Mouse (Mus musculus) cortical plate, adult 2 months (tissue): ENCODE results near the gene Rbm24. TPM values are rescaled to one million over a fixed set of nuclear protein-coding genes. Genes with fewer than 3 reads are reported as not detected.

Experiments
- H3K27ac ChIP-seq: fragments of 200-500 bp; 2 replicates; pipeline ENCODE4 v1.5.1; 2012; ENCODE audit warnings: low read length, control low read depth, inconsistent platforms; ENCODE audit not compliant: insufficient read depth
- H3K4me1 ChIP-seq: fragments of 200-500 bp; 2 replicates; pipeline ENCODE4 v1.6.1; 2011; ENCODE audit warnings: low read length; ENCODE audit not compliant: control insufficient read depth, insufficient read depth
- H3K4me3 ChIP-seq: fragments of 200-500 bp; 2 replicates; pipeline ENCODE4 v1.5.1; 2011; ENCODE audit warnings: mild to moderate bottlenecking, low read length, control low read depth; ENCODE audit not compliant: insufficient read depth
- CTCF ChIP-seq: fragments of 200-500 bp; IDR thresholded peaks from 2 replicates; pipeline ENCODE4 v1.5.1; 2011; ENCODE audit warnings: mild to moderate bottlenecking, control low read depth, low read length; ENCODE audit not compliant: insufficient read depth; ENCODE audit errors: extremely low read depth
- POLR2A ChIP-seq: fragments of 200-500 bp; IDR thresholded peaks from 2 replicates; pipeline ENCODE4 v1.6.1; 2011; ENCODE audit warnings: mild to moderate bottlenecking, low read length, control low read depth; ENCODE audit not compliant: insufficient read depth; ENCODE audit errors: extremely low read depth
- polyA plus RNA-seq: library from polyadenylated mRNA; depleted of rRNA; stranded (reverse); fragments of >200 nt; gene quantifications from 2 replicates; pipeline ENCODE4 v1.2.3, GENCODE M21; 2012; rRNA removed

The Rbm24 gene
- 15.4 and 16.5 TPM in 2 replicates for polyA plus RNA-seq

GRCm38 (mm10) chr13:46418141-46418601, at the start of gene Rbm24:
Rbm24 (plus strand) TSS chr13:46418434.
- Histone ChIP-seq H3K27ac (peak within 1 kb of the TSS; percentile 90), H3K4me3 (peak within 1 kb of the TSS; percentile 94), H3K4me1 (no peaks in the 10 kb centered on the region)
- TF ChIP-seq CTCF, result no peak
- no peak for TF ChIP-seq POLR2A

GRCm38 (mm10) chr13:46372884-46373283, 45.4 kb upstream of the Rbm24 start:
- TF ChIP-seq CTCF, result no peak
- TF ChIP-seq POLR2A, result no peak
- Histone ChIP-seq H3K4me1 (no peaks in the 10 kb centered on the region), H3K4me3 (no peak overlapping the region)

GRCm38 (mm10) chr13:46375371-46375770, 42.9 kb upstream of the Rbm24 start:
- no peak for TF ChIP-seq CTCF
- no peak for TF ChIP-seq POLR2A
- Histone ChIP-seq H3K27ac (no peak overlapping the region), H3K4me3 (no peak overlapping the region), H3K4me1 (no peaks in the 10 kb centered on the region)

More at GRCm38 (mm10) chr13:46372884-46373283, 45.4 kb upstream of the Rbm24 start:
- H3K27ac ChIP-seq, result no peak overlapping the region

- H3K4me1 ChIP-seq, result peaks cover 1% of the 10 kb centered on the region; the same call in 1 of the 2 replicates
- no peak for TF ChIP-seq POLR2A
- no peak for TF ChIP-seq CTCF
- H3K4me3 ChIP-seq, result no peak overlapping the region
- H3K27ac ChIP-seq, result no peak overlapping the region
Measured at GRCm38 (mm10) chr13:46387396-46387795, 30.8 kb upstream of the Rbm24 start.

GRCm38 (mm10) chr13:46391654-46392053, 26.6 kb upstream of the Rbm24 start:
- no peak overlapping the region for H3K27ac ChIP-seq
- TF ChIP-seq CTCF (no peak), POLR2A (no peak)
- H3K4me1 ChIP-seq, result peaks cover 1% of the 10 kb centered on the region; the same call in 1 of the 2 replicates
- no peak overlapping the region for H3K4me3 ChIP-seq

GRCm38 (mm10) chr13:46392893-46393292, 25.3 kb upstream of the Rbm24 start:
- TF ChIP-seq CTCF (no peak), POLR2A (no peak)
- Histone ChIP-seq H3K27ac (no peak overlapping the region), H3K4me3 (no peak overlapping the region), H3K4me1 (peaks cover 1% of the 10 kb centered on the region; the same call in 1 of the 2 replicates)

- Histone ChIP-seq H3K27ac (no peak overlapping the region), H3K4me3 (no peak overlapping the region), H3K4me1 (peaks cover 1% of the 10 kb centered on the region; the same call in 1 of the 2 replicates)
- no peak for TF ChIP-seq CTCF
Measured at GRCm38 (mm10) chr13:46393936-46394335, 24.3 kb upstream of the Rbm24 start.

GRCm38 (mm10) chr13:46397235-46397634, 21.0 kb upstream of the Rbm24 start:
- Histone ChIP-seq H3K4me1 (no peaks in the 10 kb centered on the region), H3K27ac (no peak overlapping the region), H3K4me3 (no peak overlapping the region)
- TF ChIP-seq CTCF (no peak), POLR2A (no peak)

GRCm38 (mm10) chr13:46407151-46407550, 11.1 kb upstream of the Rbm24 start:
- Histone ChIP-seq H3K4me3 (no peak overlapping the region), H3K4me1 (no peaks in the 10 kb centered on the region), H3K27ac (no peak overlapping the region)
- TF ChIP-seq CTCF, result no peak
- no peak for TF ChIP-seq POLR2A

GRCm38 (mm10) chr13:46412247-46412646, 6.0 kb upstream of the Rbm24 start:
- H3K4me3 ChIP-seq, result no peak overlapping the region
- TF ChIP-seq CTCF, result no peak
- no peak for TF ChIP-seq POLR2A
- H3K4me1 ChIP-seq, result no peaks in the 10 kb centered on the region
- no peak overlapping the region for H3K27ac ChIP-seq
